Mouse (Mus musculus) liver, adult 2 months (tissue): ENCODE results near the gene Klhl5.

Experiments used
- CTCF ChIP-seq: fragments of 200-500 bp; IDR thresholded peaks from 2 replicates; pipeline ENCODE4 v1.5.1; 2011; ENCODE audit warnings: low read depth, low read length, control low read depth
- POLR2A ChIP-seq: fragments of 200-500 bp; IDR thresholded peaks from 2 replicates; pipeline ENCODE4 v1.6.1; 2011; ENCODE audit warnings: low read length, control low read depth; ENCODE audit not compliant: insufficient read depth; ENCODE audit errors: extremely low read depth

DNA sequence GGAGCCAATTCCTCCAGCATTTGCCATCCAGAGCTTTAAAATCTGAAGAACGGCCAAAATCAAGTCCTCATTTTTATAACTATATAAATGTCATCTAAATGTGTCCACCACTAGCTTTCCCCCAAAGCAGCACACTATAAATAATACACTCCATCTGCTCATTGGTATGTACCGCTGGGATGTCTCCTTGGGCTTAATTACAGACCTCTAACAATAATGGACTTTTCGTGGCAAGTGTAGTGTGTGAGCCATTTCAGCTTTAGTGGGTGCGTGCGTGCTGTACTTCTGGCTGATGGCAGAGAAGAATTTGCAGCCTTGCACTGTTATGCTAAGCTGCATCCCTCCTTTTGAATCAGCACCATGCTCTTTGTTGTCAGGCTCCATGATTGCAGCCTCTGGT is 84.3 kb downstream of the Klhl5 start:
- TF ChIP-seq POLR2A (no peak), CTCF (no peak)
